Mouse (Mus musculus) embryonic facial prominence, embryonic 15.5 days (tissue): ENCODE measurements around the gene Tmem170b. TPM values are rescaled to one million over a fixed set of nuclear protein-coding genes. Genes with fewer than 3 reads are reported as not detected.

Experiments
- ATAC-seq: fragments of 200-750 bp; cut with Nextera tagmentation; 2 replicates; pipeline ENCODE4 v1.8.0; 2017; ENCODE audit warnings: low read depth, moderate TSS enrichment; ENCODE audit not compliant: insufficient number of reproducible peaks, low FRiP score, low TSS enrichment
- H3K27ac ChIP-seq: fragments of 300-500 bp; sonication (generic); replicated peaks from 2 replicates; pipeline ENCODE4 v1.5.1; 2015; ENCODE audit warnings: mild to moderate bottlenecking, inconsistent platforms
- H3K27me3 ChIP-seq: fragments of 300-500 bp; sonication (generic); 2 replicates; pipeline ENCODE4 v1.6.1; 2015; ENCODE audit warnings: inconsistent platforms
- H3K36me3 ChIP-seq: fragments of 300-500 bp; sonication (generic); 2 replicates; pipeline ENCODE4 v1.6.1; 2015; ENCODE audit warnings: mild to moderate bottlenecking, inconsistent platforms
- H3K4me1 ChIP-seq: fragments of 300-500 bp; sonication (generic); 2 replicates; pipeline ENCODE4 v1.6.1; 2015; ENCODE audit warnings: inconsistent platforms
- H3K4me2 ChIP-seq: fragments of 300-500 bp; sonication (generic); replicated peaks from 2 replicates; pipeline ENCODE4 v1.6.1; 2015; ENCODE audit warnings: mild to moderate bottlenecking, inconsistent platforms
- H3K4me3 ChIP-seq: fragments of 300-500 bp; sonication (generic); replicated peaks from 2 replicates; pipeline ENCODE4 v1.5.1; 2015; ENCODE audit warnings: mild to moderate bottlenecking, inconsistent platforms
- H3K9ac ChIP-seq: fragments of 300-500 bp; sonication (generic); 2 replicates; pipeline ENCODE4 v1.6.1; 2015; ENCODE audit warnings: inconsistent platforms
- H3K9me3 ChIP-seq: fragments of 300-500 bp; sonication (generic); replicated peaks from 2 replicates; pipeline ENCODE4 v1.6.1; 2016; ENCODE audit warnings: inconsistent platforms
- WGBS: fragments of 180-500 bp; shearing (Covaris S2); methylation state at CpG from one replicate; pipeline ENCODE4 v1.1.7; 2015; 5-methylcytosine and 5-hydroxymethylcytosine counted together
- polyA plus RNA-seq: library from polyadenylated mRNA; unstranded; fragments of >200 nt; fragmentation: Nextera tagmentation; extraction: Ambion mirVana; gene quantifications from 2 replicates; pipeline ENCODE4 v1.2.1, GENCODE M21; 2015

Gene Tmem170b
- polyA plus RNA-seq: 9.8 and 10.1 TPM in 2 replicates

DNA sequence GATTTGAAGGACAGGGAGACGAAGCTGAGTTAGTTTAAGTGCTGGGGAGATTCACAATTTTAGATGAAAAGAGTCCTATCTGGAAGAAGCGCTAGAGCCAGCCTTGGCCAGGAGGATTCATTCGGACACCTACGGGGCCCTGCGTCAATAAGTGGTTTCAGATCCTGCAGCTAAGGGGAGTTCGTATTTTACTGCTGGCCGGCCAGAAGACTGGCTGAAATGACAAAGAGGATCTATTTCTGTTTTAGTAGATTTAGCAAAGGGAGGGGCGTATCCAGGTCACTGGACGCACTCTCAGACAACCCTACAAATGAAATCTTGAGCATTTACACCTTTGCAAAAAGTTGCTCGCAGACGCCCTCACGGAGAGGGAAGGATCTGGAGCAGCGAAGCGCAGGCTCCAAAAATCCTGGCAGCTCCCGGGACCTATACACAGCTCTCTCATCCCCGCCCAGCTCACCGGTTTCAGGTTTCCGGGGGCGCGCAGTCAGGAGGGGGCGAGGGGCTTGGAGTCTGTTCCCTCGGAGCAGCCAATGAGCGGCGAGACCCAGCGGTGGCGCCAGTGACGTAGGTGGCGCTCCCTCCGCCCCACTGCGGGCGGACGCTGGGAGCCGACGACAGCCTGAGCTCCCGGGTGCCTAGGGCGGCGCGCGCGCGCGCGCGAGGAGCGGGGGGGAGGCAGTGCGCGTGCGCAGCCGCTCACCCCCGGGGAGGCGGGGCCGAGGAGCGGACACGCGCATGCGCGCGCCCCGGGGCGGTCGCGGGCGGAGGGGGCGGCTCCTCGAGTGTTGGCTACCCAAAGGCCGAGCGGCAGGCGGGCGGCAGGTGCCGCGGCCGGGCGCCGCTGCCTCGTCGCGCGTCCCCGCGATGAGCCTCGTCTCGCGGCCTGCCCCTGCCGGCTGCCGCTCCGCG, at the start of gene Tmem170b:
TSS of gene Tmem170b (plus strand) at position 809 of the 912 bp plus-strand sequence.
- Histone ChIP-seq H3K9me3 (no peaks in the 10 kb centered on the region), H3K4me2 (peak within 1 kb of the TSS; percentile 75), H3K27ac (peak within 1 kb of the TSS; percentile 92), H3K4me1 (0 out of 2 replicates have a peak, but pooled peaks cover 17% of the 10 kb centered on the region), H3K27me3 (no peaks in the 10 kb centered on the region), H3K9ac (peak within 1 kb of the TSS; percentile 75), H3K4me3 (peak within 1 kb of the TSS; percentile 88), H3K36me3 (no peaks in the 10 kb centered on the region)
- under 1% methylated on average over 87 of the region's 87 CpGs for WGBS
- peak; percentile 98 for ATAC-seq

DNA sequence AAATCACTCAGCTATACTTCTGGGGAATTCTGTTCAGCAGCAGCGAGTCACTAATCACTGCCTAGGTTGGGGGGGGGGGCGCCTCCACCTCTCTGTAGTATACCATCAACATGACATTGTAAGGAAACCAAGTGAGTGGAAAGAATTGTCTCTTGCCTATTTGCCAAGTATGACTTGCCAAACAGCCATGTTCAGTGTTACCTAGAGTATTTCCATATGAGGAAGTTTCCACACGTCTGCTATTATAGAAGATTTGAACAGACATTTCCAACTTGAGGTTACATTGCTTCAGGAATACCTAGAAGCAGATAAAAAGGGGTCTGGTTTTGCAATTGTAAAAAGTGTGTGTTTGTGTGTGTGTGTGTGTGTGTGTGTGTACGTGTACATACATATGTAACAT, 44.7 kb upstream of the Tmem170b start:
- Histone ChIP-seq H3K27me3 (no peaks in the 10 kb centered on the region), H3K27ac (no peak overlapping the region), H3K4me2 (no peak overlapping the region), H3K9ac (no peak overlapping the region), H3K9me3 (no peaks in the 10 kb centered on the region), H3K4me1 (peaks cover 9% of the 10 kb centered on the region), H3K36me3 (no peaks in the 10 kb centered on the region), H3K4me3 (no peak overlapping the region)
- ATAC-seq: no peak
- WGBS: 70% methylated on average over 4 of the region's 4 CpGs

DNA sequence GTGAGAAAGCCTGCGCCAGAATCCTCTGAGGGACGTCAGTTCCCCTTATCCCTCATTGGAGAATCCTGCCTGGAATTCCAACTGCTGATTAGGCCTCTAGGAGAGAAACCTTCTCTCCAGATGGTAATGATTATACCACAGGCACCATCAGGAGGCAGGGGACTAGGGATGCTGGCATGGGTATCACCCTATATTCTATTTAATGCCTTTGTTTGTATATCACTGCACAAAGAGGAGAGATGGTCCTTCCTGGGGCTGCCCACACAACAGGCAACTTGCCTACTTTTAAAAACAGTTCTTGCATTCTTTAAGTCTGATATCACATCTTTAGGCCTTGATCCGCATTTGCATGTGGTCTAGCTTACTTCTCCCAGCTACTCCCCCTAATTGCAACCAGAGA, 37.3 kb upstream of the Tmem170b start:
- no peak overlapping the region for H3K4me2 ChIP-seq
- peaks cover 13% of the 10 kb centered on the region for H3K4me1 ChIP-seq
- no peaks in the 10 kb centered on the region for H3K9me3 ChIP-seq
- H3K4me3 ChIP-seq: no peak overlapping the region
- H3K36me3 ChIP-seq: no peaks in the 10 kb centered on the region
- H3K27ac ChIP-seq: no peak overlapping the region
- H3K27me3 ChIP-seq: no peaks in the 10 kb centered on the region
- WGBS: 45% methylated on average over 3 of the region's 3 CpGs
- no peak for ATAC-seq
- no peak overlapping the region for H3K9ac ChIP-seq

DNA sequence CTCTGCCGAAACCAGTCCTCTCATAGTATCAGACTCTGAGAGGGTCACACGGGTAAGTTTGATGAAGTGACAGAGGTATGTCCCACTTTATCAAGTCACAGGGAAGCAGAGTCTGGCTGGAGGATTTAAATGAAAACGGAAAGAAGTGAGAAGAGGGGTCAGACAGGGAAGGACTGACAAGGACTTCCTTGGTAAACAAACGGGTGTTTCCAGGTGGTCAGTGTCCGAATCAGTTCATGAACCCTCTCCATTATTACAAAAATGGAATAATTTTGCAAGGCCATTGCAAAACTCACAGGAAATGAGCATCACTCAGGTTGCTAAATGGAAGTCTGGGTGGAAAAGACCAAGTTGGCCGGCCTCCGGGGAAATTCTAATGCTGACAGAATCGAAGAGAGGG, 36.8 kb upstream of the Tmem170b start:
- no peaks in the 10 kb centered on the region for H3K36me3 ChIP-seq
- H3K4me3 ChIP-seq: no peak overlapping the region
- peaks cover 13% of the 10 kb centered on the region for H3K4me1 ChIP-seq
- H3K9ac ChIP-seq: no peak overlapping the region
- ATAC-seq: no peak
- H3K9me3 ChIP-seq: no peaks in the 10 kb centered on the region
- no peaks in the 10 kb centered on the region for H3K27me3 ChIP-seq
- 70% methylated on average over 8 of the region's 8 CpGs for WGBS
- no peak overlapping the region for H3K27ac ChIP-seq
- no peak overlapping the region for H3K4me2 ChIP-seq

DNA sequence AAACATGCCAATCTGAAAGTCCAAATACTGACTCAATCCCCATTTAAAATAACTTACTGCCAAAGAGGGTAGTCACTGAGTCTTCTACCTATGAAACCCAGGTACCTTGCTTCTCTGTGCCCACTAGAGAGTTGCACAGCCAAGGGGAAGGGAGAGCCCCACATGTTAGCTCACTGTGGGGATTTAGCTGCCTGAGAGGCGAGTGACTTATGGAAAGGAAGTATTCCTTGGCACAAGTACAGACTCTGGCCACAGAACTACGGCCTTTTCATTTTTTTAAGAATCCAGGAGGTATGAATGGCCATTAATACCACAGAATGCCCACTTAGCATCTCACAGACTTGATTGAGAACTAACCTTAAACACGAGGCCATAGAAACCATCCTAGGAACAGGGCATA, 35.9 kb upstream of the Tmem170b start:
- no peak overlapping the region for H3K9ac ChIP-seq
- WGBS: 77% methylated on average over 3 of the region's 3 CpGs
- H3K27ac ChIP-seq: no peak overlapping the region
- H3K9me3 ChIP-seq: no peaks in the 10 kb centered on the region
- H3K27me3 ChIP-seq: no peaks in the 10 kb centered on the region
- H3K4me3 ChIP-seq: no peak overlapping the region
- no peak overlapping the region for H3K4me2 ChIP-seq
- no peak for ATAC-seq
- no peaks in the 10 kb centered on the region for H3K36me3 ChIP-seq
- H3K4me1 ChIP-seq: peaks cover 11% of the 10 kb centered on the region

DNA sequence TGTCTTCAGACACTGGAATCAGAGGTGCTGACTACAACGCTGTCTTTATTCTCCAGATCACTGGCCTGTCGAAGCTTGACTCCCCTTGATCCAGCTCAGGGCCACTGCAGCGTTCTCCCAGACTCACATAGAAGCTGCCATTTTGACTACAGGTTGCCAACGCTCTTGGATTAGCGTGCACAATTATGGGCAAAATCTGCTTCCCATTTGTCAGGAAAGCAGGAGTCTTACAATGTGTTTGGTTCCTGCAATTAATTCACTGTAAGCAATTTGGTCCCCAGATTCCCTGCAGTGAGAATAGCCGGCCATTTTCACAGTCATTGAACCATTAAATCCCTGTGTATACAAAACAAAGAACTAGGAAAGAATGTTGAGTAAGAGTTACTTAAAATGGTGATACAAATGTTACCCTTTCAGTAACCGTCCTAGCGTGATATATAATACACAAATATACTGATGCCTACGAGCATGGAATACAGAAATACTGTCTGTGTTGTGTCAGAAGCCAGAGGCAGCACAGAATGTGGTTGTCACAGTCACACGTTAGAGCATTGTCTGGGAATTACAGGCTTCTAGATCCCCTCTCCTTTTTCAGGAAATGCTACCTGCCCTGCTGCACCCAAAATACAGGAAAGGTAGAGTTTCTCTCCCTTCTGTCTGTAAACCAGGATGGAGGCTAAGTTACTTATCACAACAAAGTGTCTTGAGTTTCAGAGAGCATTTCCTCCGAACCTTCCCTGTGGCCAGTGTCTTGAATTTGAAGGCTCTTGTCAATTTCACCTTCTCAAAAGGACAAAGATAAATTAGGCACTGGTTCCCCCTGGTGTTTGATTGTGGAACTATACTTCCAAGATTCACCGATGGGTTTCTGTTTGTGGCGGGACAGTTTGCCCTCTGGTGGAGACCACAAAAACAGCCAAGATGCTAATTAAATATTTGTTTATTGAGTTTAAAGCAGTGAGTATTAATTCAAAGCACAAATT, 34.0 kb upstream of the Tmem170b start:
- no peak overlapping the region for H3K27ac ChIP-seq
- no peak for ATAC-seq
- no peaks in the 10 kb centered on the region for H3K27me3 ChIP-seq
- no peak overlapping the region for H3K9ac ChIP-seq
- H3K36me3 ChIP-seq: no peaks in the 10 kb centered on the region
- 28% methylated on average over 13 of the region's 13 CpGs for WGBS
- peaks cover 4% of the 10 kb centered on the region; the same call in 1 of the 2 replicates for H3K4me1 ChIP-seq
- no peaks in the 10 kb centered on the region for H3K9me3 ChIP-seq
- peak overlapping the region; percentile 30; the same call in 1 of the 2 replicates for H3K4me2 ChIP-seq
- no peak overlapping the region for H3K4me3 ChIP-seq

DNA sequence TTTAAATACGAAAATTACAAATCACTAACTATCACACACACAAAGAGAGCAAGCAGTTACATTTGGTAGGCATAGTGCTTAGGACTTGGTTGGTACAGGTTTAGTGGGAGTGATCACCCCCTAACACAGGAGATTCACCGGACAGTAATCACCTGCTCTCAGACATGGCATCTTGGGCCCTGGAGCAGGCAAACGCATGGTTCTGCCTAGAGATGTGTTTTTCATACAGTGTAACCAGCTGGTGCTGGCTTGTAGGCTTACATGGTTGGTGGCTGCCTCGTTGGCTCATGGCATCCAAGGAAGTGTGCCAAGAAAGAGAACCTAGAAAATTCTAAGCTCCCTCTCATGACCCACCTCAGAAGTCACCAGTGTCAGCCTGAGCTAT, 33.4 kb upstream of the Tmem170b start:
- Histone ChIP-seq H3K9me3 (no peaks in the 10 kb centered on the region), H3K4me3 (no peak overlapping the region), H3K9ac (no peak overlapping the region), H3K36me3 (no peaks in the 10 kb centered on the region), H3K4me1 (peaks cover 4% of the 10 kb centered on the region; the same call in 1 of the 2 replicates), H3K27ac (no peak overlapping the region), H3K4me2 (no peak overlapping the region), H3K27me3 (no peaks in the 10 kb centered on the region)
- WGBS: 47% methylated on average over 4 of the region's 4 CpGs
- no peak for ATAC-seq

DNA sequence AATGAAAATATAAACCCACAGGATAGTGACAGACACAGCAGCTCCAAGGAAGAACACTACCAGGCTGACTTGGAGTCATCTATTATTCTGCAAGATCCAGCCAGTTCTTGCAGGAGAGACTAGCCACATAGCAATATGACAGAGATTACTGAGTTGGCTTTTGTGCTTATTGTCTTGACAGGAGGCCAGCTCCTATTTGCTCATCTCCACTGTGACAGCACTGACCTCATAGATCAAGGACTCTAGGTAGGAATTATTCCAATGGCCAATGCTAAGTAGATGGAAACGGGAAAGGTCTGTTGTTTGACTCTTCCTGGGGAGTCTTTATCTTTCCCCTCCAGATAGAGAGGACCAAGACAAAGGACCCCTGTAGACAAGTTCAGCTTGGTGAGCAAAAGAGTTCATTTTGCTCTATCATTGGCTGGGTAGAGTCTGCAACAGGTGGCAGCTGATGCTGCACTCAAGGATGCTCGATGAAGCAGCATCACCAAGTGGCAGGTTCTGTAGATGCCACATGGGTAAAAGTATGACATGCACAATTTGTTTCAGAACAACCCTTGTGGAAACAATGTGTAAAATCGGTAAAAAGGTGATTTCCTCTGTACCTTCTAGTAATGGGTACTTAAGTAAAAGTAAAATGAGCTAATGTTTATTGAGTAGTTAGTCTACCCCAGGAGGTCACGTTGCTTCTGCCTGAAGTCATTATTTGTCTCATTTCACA, 32.4 kb upstream of the Tmem170b start:
- Histone ChIP-seq H3K4me1 (peaks cover 4% of the 10 kb centered on the region; the same call in 1 of the 2 replicates), H3K27ac (no peak overlapping the region), H3K27me3 (no peaks in the 10 kb centered on the region), H3K9me3 (no peaks in the 10 kb centered on the region), H3K4me3 (no peak overlapping the region), H3K36me3 (no peaks in the 10 kb centered on the region), H3K4me2 (no peak overlapping the region), H3K9ac (no peak overlapping the region)
- ATAC-seq: no peak
- 53% methylated on average over 4 of the region's 4 CpGs for WGBS

DNA sequence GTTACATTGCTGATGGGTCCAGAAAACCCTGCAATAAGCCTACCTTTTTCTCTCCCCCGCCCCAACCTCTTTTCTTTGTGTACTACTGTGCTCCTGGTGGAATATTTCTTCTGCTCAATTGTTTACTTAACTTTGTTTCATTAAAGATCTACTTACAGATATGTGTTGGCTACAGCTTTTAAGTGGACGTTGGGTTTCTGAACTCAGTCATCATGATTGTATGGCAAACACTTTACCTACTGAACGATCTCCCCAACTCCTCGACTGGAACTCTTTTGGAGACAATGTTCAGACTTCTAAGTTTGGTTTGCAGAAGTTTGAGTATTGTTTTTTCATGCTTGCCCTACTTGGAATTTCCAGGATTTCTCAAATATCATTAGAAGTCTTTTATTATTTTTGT, 24.6 kb upstream of the Tmem170b start:
- no peak overlapping the region for H3K27ac ChIP-seq
- no peaks in the 10 kb centered on the region for H3K4me1 ChIP-seq
- ATAC-seq: no peak
- H3K9me3 ChIP-seq: no peaks in the 10 kb centered on the region
- H3K36me3 ChIP-seq: no peaks in the 10 kb centered on the region
- H3K27me3 ChIP-seq: no peaks in the 10 kb centered on the region
- H3K4me2 ChIP-seq: no peak overlapping the region
- 70% methylated on average over 4 of the region's 4 CpGs for WGBS
- H3K9ac ChIP-seq: no peak overlapping the region
- H3K4me3 ChIP-seq: no peak overlapping the region

DNA sequence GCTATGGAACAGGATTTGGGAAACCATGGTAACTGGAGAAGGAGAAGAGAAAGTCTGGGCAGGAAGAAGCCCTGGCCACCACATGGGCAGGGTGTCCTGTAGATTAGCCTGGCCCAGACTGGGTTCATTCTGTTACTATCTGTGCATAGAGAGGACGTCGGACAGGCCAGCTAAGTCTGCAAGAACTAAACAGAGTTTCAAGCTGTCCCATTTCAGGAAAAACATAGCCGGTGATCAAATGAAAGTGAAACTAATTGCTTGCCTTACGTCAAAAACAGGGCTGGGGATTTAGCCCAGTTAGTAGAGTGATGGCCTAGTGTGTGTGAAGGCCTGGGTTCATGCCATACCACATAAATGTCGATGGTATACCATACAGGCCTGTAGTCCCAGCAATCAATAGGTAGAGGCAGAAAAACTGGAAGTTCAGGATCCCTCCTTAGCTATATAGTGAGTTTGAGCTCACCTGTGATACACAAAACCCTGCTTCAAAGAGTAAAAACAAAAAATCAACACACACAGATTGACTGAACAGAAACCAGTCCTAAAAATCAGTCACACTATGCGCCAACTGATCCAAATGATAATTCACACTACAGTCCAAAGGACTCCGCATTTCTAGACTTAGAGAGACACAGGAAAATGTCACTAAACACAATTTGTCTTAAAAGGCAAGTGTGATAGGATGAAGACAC, 21.9 kb upstream of the Tmem170b start:
- ATAC-seq: no peak
- WGBS: 73% methylated on average over 7 of the region's 7 CpGs

More for the DNA sequence above, 21.9 kb upstream of the Tmem170b start:
- Histone ChIP-seq H3K27ac (no peak overlapping the region), H3K4me3 (no peak overlapping the region), H3K4me2 (no peak overlapping the region), H3K4me1 (no peaks in the 10 kb centered on the region), H3K9ac (no peak overlapping the region), H3K36me3 (no peaks in the 10 kb centered on the region), H3K27me3 (no peaks in the 10 kb centered on the region), H3K9me3 (no peaks in the 10 kb centered on the region)
